Mouse (Mus musculus): ENCODE measurements around the gene Gm49318.
A peak's percentile ranks its signal among the peaks of the same experiment; 100 is the strongest.

Gm49318 gene

DNA sequence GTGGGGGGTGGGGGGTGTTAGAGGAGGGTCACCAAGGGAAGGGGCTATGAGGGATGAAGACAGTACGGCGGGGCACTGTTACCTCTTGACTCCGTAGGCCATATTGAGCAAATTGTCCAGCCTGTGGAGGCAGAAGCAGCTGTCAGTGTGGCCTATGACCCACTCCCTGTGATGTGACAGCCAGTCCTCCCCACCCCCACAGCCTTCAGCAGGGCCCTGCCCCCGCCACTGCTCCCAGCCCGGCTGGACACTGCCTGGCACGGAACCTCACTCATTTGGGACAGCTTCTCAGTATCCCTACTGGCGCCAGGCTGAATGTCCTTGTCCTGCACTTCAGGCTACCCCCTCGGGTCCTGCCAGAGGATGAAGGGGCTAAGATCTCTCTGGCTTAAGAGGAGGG is 46.5 kb downstream of the Gm49318 start:
- DNase-seq: no peak

DNA sequence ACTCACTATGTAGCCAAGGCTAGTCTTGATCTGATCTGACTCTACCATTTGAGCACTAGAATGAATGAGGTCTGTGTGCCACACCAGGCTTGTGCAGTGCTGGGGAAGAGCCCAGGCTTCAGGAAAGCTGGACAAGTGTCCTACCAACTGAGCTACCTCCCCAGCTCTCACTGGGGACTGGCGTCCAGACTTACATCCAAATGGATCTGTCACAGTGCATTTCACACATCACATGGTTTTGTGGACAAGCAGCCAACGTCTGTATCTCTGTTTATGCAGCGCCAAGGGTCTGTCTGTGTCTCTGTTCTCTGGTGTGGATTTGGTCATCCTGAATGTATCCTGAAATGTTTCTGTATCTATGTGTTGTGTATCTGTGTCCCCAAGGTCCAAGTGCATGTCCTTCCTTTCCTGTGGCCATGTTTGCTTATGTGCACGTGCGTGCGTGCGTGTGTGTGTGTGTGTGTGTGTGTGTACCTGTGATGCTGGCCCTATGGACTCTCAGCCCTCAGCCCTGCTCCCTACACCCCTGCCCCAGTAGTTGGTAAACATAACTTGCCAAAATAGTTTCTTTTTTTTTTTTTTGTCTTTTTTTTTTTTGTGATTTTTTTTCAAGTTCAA is 53.7 kb downstream of the Gm49318 start:
- no peak for DNase-seq

DNA sequence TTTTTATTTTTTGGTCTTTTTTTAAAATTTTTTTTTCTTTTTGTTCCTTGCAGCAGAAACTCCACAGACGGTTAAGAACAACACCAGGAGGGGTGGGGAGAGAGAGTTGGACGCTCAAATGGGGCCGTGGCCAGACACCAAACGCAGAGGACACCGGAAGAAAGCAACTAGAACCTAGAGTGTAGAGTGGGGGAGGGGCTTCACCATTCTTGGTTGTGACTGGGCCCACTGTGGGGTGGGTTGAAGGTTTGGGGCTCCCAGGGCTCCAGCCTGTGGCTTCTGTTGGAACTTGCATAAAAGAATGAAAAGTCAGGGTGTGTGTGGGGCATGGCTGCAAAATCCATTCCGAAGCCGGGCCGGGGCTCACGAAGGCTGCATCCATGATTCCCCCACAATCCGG is 54.8 kb downstream of the Gm49318 start:
- no peak for DNase-seq

DNA sequence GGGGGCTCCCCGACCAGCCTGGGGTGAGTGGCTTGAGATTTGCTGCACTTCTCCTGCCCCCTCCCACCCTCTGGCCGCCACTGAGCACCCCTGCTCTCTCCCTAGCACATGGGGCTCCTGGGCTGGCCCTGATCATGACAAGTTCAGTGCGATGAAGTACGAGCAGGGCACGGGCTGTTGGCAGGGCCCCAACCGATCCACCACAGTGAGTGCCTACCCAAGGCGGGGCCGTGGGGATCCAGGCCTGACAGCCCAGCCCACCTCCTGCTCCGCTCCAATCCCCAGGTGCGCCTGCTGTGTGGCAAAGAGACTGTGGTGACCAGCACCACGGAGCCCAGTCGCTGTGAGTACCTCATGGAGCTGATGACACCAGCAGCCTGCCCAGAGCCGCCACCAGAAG is 58.3 kb downstream of the Gm49318 start:
- no peak for DNase-seq

DNA sequence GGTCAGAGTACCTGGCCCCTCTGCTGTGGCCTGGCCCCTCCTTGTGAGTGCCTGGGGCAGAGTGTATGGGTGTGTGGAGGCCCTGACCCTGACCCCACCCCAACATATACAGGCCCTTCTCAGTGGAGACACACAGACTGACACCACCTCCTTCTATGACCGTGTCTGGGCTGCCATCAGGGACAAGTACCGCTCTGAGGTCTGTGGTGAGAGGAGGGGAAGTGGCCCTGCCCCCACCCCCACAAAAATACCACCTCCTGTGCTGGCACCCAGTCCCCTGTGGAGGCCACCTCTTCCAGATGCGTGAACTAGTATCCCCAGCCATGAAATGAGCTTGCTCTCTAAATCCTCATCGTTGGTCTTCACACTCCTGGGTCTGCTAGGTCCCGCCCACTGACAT is 60.0 kb downstream of the Gm49318 start:
- DNase-seq: no peak

DNA sequence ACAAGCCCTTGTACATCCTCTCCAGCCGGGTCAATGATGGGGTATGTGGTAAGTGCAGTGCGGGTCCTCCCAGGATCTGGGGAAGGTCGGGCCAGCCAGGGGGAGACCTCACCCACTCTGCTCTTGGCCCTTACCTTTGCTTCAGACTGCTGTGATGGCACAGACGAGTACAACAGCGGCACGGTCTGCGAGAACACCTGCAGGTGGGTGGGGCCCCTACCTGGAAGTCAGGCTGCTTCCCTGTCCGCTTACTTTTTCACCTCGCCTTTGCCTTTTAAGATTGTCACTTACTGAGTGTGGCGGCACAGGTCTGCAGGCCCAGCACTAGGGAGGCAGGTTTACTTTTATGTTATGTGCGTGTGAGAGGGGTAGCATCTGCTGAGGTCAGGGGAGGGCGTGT is 66.5 kb downstream of the Gm49318 start:
- no peak for DNase-seq

DNA sequence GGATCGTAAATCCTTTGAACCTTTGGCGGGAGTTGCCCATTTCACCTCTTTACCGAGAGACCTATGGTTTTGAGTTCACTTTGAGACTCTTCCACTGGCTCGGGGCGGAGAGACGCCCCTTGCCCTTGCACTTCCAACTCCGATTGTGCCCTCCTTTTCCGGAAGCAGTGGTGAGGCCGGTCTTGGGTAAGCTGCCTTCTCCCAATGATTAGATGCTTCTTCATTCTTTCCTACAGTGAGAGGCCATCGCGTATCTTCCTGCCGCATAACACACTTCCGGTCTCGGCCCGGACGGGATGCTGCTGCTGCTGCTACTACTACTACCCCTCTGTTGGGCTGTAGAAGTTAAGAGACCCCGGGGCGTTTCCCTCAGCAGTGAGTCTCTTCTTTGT is 67.9 kb downstream of the Gm49318 start:
- DNase-seq: no peak

DNA sequence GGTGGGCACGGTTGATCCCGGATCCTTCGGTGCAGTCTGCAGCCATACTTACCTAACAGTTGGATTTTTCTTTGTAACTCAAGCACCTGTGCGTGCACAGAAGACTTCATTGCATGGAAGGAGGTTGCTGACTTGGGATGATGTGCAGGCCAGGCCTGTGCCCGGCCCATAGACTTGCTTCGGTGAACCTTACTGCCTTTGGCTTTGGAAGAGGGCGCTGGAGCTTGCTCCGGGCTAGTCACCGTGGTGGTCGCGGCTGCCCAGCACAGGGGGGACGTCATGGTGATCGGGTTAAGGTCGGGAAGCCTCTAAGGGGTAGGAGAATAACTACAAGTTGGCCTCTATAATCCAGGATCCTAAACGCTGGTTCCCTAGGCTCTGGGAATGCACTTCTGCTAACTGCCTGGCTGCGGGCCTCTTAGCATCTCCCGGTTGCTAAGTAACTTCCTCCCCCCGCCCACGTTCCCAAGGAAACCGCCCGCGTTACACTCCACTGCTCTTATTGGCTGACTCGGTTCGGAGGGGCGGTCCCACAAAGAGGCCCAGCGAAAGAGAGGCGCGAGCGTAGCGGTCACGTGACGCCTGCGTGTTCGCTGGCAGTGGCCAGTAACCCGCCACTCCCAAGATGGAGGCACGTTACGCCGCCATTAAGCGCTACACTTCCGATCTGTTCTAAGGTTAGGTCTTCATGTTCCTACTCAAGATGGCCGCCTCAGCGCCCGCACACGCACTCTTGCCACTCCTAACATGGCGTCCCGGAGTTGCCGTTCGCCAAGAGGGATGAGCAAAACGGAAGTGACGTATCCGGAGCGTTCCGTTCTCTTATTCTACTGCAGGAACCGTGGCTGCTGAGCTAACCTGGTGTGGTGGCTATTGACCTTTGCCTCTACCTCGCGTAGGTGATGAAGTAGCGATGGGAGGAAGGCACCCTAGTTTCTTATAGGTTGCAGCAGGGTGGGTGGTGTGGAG is 68.6 kb downstream of the Gm49318 start, which contains the start of the genes Ccdc151 and Prkcsh:
Gene Ccdc151 (minus strand): TSS at position 441 of the 969 bp plus-strand sequence.
Gene Prkcsh (plus strand): TSS at position 613 of the 969 bp plus-strand sequence.
- DNase-seq: peak; percentile 100

DNA sequence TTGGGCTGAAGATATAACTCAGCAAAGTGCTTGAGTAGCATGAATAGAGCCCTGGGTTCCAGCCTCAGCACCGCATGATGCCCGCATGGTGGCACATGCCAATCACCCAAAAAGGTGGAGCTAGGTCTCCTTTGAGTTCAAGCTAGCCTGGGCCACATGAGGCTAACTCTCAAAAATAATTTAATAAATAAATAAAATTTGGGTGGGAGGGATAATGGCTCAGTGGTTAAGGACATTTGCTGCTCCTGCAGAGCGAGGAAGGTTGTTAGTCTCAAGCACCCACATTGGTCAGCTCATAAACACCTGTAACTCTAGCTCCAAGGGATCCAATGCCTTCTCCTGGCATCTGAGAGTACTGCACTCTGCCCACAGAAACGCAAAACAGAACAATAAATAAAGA is 69.4 kb downstream of the Gm49318 start:
- no peak for DNase-seq

DNA sequence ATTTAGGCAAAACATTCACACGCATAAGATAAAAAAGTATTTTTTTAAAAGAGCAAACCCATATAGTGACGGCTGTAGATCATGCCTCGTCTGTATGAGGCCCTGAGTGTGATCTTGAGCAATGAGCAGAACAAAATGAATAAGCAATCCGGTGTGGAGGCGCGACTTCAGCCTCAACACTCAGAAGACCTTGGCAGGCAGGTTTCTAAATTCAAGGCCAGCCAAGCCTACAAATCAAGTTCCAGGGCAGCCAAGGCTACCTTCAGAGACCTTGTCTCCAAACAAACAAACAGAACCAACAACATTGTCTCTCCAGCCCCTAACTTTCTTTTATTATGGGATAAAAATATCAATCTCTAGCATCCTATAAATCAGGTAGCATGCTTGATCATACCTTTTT is 70.8 kb downstream of the Gm49318 start:
- no peak for DNase-seq

DNA sequence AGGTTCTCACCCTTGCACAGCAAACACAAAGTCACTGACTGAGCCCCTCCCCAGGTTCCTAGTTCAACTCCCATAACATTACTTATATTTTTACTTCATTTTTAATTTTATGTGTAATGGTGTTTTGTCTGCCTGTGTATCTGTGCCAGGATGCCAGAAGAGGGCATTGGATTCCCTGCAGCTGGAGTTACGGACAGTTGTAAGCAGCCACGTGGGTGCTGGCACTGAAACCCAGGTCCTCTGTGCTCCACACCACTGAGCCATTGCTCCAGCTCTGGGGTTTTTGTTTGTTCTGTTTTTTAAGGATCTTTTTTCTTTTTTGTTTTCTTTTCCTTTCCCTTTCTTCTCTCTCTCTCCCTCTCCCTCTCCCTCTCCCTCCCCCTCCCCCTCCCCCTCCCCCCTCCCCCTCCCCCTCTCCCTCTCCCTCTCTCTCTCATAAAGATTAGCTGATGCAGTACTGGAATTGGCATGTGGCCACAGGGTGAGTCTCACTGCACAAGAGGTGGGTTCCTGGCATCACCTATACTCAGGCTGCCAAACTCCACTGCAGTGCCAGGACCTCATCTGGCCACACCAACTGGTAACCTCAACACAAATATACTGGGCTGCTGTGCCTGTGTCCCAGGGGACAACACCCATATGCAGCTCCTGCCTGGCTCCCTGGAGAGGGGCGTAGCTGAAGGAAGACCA is 74.7 kb downstream of the Gm49318 start:
- DNase-seq: no peak

DNA sequence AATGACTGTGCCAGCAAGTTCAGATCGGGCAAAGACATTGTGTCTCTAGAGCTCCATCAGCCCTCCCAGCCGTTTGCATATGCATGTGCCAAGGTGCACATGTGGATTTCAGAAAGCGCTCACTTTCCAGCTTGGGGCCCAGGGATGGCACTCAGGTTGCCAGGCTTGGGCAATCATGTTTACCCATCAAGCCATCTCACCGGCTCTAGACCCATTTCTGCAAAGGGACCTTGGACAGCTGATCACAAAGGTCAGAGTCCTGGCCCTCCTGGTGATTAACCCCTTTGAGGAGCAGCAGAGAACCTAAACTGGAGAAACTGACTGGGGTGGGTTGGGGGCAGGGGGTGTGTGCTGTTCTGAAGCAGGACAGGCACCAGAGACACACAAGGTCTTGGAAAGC is 78.8 kb downstream of the Gm49318 start:
- DNase-seq: no peak

DNA sequence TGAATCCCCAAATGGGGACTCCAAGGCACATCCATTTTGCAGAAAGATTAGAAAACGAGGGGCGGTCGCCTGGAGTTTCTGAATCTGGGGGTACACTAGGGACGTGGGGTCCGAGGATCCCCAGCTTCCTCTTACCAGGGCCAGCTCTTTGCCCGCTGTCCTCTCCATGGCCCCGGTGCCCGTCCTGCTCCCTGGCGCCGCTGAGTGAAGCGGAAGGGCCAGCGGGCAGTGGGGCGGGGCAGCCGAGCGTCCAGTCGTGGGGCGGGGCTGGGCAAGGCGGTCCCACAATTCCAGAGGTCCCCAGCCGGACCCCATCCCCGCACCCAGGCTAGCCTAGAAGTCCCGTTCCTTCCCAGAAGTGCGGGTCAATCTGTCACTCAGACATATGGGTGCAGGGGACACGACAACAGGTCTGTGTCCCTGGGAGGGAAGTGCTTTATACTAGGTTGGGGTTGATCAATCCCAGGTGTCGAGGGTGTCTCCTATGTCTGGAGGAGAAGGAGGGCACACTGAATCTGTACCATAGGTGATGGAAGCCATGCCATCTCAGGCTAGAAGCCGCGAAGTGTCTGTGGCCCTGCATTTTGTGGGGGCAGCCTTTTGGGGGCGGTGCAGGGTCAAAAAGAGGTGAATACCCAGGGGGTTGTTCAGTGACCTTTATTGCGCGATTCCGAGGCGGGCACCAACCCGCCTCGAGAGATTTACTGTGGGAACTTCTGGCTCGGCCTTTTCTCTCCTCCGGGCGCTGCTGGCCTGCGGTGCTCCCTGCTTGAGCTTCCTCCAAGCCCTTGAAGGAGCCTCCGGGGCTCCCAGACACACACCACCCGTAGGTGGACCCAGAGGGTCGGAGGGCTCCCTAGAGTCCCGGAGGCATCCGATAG is 81.6 kb downstream of the Gm49318 start, which contains the start of gene Rgl3:
Gene Rgl3 (minus strand): TSS at position 217 of the 881 bp plus-strand sequence.
- DNase-seq: peak; percentile 97

DNA sequence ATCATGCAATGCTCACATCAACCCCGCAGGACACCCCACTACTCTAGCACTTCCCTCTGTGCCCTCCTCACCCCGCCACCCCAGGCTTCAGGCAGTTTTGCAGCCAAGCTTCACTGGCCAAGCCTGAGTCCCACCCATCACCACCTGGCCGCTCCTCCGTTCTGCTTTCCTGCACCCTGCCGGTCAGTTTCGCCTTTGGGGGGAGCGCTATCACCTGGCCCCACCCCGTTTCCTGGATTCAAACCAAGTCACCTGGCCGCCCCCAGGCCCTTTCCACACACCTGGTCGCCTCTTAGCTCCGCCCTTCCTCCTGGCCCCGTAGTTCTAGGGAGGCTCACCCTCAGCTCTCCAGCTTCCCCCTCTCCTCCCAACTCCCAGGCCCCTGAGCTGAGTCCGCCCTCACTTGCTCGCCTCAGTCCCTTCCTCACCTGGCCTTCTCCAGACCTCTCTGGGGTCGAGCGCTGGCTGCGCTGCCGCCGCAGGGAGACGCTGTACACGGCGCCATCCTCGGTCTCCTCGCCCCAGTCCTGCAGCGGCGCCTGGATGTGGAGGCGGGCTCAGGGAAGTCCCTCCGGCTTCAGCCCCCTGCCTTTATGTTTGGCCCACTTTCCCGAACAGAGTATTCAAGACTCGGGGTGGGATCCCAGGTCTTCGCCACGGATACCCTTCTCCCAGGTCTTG is 82.5 kb downstream of the Gm49318 start:
- DNase-seq: no peak

DNA sequence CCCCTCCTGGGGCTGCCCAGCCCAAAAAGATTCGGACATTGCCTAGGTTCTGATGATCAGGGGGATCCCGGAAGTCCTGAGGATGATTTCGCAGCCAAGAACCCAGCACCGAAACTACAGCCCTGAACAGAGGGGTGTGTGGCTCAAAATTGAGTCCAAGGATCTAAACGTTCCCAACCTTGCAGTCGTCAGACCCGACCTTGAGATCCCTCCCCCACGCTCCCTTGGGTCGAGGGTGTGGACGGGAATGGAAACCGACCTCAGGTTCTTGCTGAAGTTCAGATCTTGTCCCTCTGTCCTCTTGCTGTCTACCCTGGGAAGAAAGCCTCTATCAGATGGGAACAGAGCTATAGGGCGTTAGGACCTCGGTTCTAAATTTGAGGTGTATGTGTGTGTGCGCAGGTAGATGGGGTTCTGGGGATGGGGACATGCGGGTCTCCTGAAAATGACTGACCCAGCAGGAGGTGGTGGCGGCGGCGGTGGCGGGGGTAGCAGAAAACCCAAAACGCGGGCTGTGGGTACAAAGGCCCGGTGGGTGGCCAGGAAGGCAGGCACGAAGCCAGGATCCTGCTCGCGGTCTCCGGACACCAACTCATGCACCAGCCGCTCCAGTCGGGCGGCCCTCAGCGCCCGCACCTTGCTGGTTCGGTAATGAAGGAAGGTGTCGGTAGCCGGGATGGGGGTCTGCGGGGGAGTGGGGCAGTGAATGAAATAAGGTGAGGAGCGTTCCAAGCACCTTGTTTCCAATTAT is 83.3 kb downstream of the Gm49318 start:
- DNase-seq: no peak

Measured in heart, adult 11 months (tissue).